In genomic region chr10:122881456-122881855, GRCm38 (mm10) we compare ENCODE assay signal across 24 mouse cellular contexts.
A peak's percentile ranks its signal among the peaks of the same experiment; 100 is the strongest.
DNase-seq lines count a peak whose midpoint lies in the region; ATAC-seq and TF ChIP-seq lines count a peak whose summit lies in the region.
"Had no signal": no experiment of that assay in that cellular context is flagged by ENCODE, and none has a peak within 500 bp of the region (broad histone marks: within the 10 kb centered on the region; RNA-seq: fewer than 3 reads in every experiment).

No protein-coding gene starts in this region.

- H3K36me3 ChIP-seq in kidney, embryonic 15.5 days, result peaks cover 5% of the 10 kb centered on the region; the same call in 1 of the 2 replicates
- H3K36me3 ChIP-seq in neural tube, embryonic 11.5 days (ENCODE audit: control insufficient read depth, insufficient read depth, low read length), result no peaks in the 10 kb centered on the region
- no peaks in the 10 kb centered on the region for H3K36me3 ChIP-seq in neural tube, embryonic 13.5 days
- H3K36me3 ChIP-seq: embryonic facial prominence, embryonic 12.5 days; heart, embryonic 15.5 days had no signal

- H3K9me3 ChIP-seq in kidney, embryonic 15.5 days (replicated peaks), result no peaks in the 10 kb centered on the region
- no peaks in the 10 kb centered on the region for H3K9me3 ChIP-seq in neural tube, embryonic 11.5 days (ENCODE audit: control insufficient read depth, low read length)
- H3K9me3 ChIP-seq in neural tube, embryonic 13.5 days, result no peaks in the 10 kb centered on the region
- H3K9me3 ChIP-seq: embryonic facial prominence, embryonic 12.5 days; forebrain, embryonic 13.5 days; heart, embryonic 15.5 days had no signal

- intact Hi-C loops in gastrocnemius, adult 2 months (cut with DNase I), result loop anchor here (5.0 kb wide), 1 partner anchor 64 kb away; no protein-coding TSS in a partner anchor

- no peak for DNase-seq in kidney, postnatal 10 days
- no peak for DNase-seq in neural tube, embryonic 11.5 days (ENCODE audit: low spot score)
- no peak for DNase-seq in neural tube, embryonic 10.5 days (ENCODE audit: extremely low spot score, low spot score)
- no peak for DNase-seq in heart, adult 11 months
- no peak for DNase-seq in gastrocnemius, adult 2 months
- DNase-seq: B cell, adult 2 months; cerebellum, adult 9-11 months; gastrocnemius, postnatal 14 days; heart, postnatal 4 days; kidney, postnatal 36 days; layer of hippocampus, adult 9-11 months; left cerebral cortex, postnatal 4 days; lung, adult 18-20 months; lung, postnatal 14 days; thymus, postnatal 36 days had no signal

- ATAC-seq in kidney, embryonic 15.5 days (replicated peaks; ENCODE audit: low FRiP score), result peak; percentile 1; the same call in 1 of the 2 replicates
- no peak for ATAC-seq in neural tube, embryonic 11.5 days (ENCODE audit: insufficient read depth, low FRiP score, low TSS enrichment)
- ATAC-seq in neural tube, embryonic 13.5 days (ENCODE audit: low read depth), result no peak
- ATAC-seq: forebrain, embryonic 13.5 days; intestine, embryonic 16.5 days had no signal

- no peaks in the 10 kb centered on the region for H3K27me3 ChIP-seq in kidney, embryonic 15.5 days
- no peaks in the 10 kb centered on the region for H3K27me3 ChIP-seq in neural tube, embryonic 11.5 days (ENCODE audit: control insufficient read depth, insufficient read depth, low read length)
- no peaks in the 10 kb centered on the region for H3K27me3 ChIP-seq in neural tube, embryonic 13.5 days
- H3K27me3 ChIP-seq: embryonic facial prominence, embryonic 12.5 days; forebrain, embryonic 13.5 days; heart, embryonic 15.5 days had no signal

- H3K4me2 ChIP-seq in kidney, embryonic 15.5 days, result no peak overlapping the region
- H3K4me2 ChIP-seq in neural tube, embryonic 11.5 days (ENCODE audit: low read depth), result no peak overlapping the region
- H3K4me2 ChIP-seq in neural tube, embryonic 13.5 days, result 0 out of 2 replicates have a peak overlapping the region, but pooled peaks have one; percentile 7
- H3K4me2 ChIP-seq: embryonic facial prominence, embryonic 12.5 days; forebrain, embryonic 13.5 days; heart, embryonic 15.5 days; liver, embryonic 11.5 days had no signal

- peaks cover 70% of the 10 kb centered on the region for H3K4me1 ChIP-seq in kidney, embryonic 15.5 days
- peaks cover 23% of the 10 kb centered on the region for H3K4me1 ChIP-seq in neural tube, embryonic 11.5 days (ENCODE audit: control insufficient read depth, insufficient read depth, low read length)
- peaks cover 63% of the 10 kb centered on the region for H3K4me1 ChIP-seq in neural tube, embryonic 13.5 days (replicated peaks)

- no peak overlapping the region for H3K9ac ChIP-seq in kidney, embryonic 15.5 days
- H3K9ac ChIP-seq in neural tube, embryonic 11.5 days (ENCODE audit: low read length), result no peak overlapping the region
- no peak overlapping the region for H3K9ac ChIP-seq in neural tube, embryonic 13.5 days
- H3K9ac ChIP-seq: embryonic facial prominence, embryonic 12.5 days; forebrain, embryonic 13.5 days; heart, embryonic 15.5 days had no signal

- peak overlapping the region; percentile 79; the same call in 1 of the 2 replicates for H3K27ac ChIP-seq in kidney, embryonic 15.5 days
- H3K27ac ChIP-seq in neural tube, embryonic 11.5 days (ENCODE audit: low read depth, low read length), result peak overlapping the region; percentile 68; the same call in 1 of the 2 replicates
- peak overlapping the region; percentile 99 for H3K27ac ChIP-seq in neural tube, embryonic 13.5 days (replicated peaks)
- no peak overlapping the region for H3K27ac ChIP-seq in gastrocnemius, adult 2 months
- H3K27ac ChIP-seq: embryonic facial prominence, embryonic 12.5 days; forebrain, embryonic 13.5 days; heart, embryonic 15.5 days; left cerebral cortex, adult 2 months had no signal

- H3K4me3 ChIP-seq in kidney, embryonic 15.5 days (replicated peaks), result no peak overlapping the region
- H3K4me3 ChIP-seq in neural tube, embryonic 11.5 days (ENCODE audit: low read depth, low read length), result no peak overlapping the region
- no peak overlapping the region for H3K4me3 ChIP-seq in neural tube, embryonic 13.5 days
- no peak overlapping the region for H3K4me3 ChIP-seq in gastrocnemius, adult 2 months
- H3K4me3 ChIP-seq: embryonic facial prominence, embryonic 12.5 days; erythroblast, embryonic 14.5 days; forebrain, embryonic 13.5 days; heart, embryonic 15.5 days; left cerebral cortex, adult 2 months had no signal

- no peak for TF ChIP-seq CTCF in gastrocnemius, adult 2 months (IDR thresholded peaks at IDR 0.05)

- 36% methylated on average over 10 of the region's 10 CpGs for WGBS in kidney, embryonic 15.5 days
- WGBS in neural tube, embryonic 11.5 days, result 59% methylated on average over 10 of the region's 10 CpGs
- WGBS in neural tube, embryonic 13.5 days, result 31% methylated on average over 10 of the region's 10 CpGs
